Mouse (Mus musculus): ENCODE measurements around the gene Thbd. TPM values are rescaled to one million over a fixed set of nuclear protein-coding genes. Genes with fewer than 3 reads are reported as not detected.
A peak's percentile ranks its signal among the peaks of the same experiment; 100 is the strongest.

Gene Thbd
- polyA plus RNA-seq, 1 experiment from 2014 or later, result 15.9 TPM

DNA sequence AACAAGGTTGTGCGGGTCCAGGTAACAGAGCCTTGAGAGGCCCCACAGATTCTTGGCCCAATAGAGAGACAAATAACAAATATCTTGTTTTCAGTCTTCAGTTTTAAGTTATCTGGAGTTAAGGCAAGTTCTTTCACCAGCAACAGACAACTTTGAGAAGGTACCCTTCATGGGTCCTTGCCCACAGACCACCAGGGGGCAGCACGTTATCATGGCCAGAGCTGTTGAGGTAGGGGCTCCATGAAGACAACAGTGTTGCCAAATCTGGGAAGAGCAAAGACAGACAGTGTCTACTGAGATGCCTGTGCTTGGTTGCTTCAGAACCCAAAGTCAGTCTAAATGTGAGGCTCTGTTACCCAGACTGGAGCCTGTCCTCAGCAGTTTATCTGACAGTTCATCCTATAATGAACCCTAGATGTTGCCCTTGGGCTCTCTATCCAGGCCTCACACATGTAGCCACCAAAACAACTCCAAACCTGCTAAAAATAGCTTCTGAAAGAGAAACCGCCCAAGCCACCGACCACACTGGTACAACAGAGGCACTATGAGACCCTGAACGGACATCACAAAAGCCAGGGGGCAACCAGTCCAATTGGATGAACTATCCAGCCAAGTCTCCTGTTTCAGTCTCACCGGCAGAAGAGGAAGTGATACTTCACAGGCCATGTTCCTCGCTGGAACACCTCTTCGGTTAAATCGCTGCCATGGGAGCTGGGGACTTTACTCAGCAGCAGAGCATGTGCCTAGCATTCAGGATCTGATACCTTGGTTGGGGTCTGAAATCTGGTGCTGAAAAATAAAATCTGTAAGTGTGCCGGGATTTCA, 32.5 kb downstream of the Thbd start:
- H3K9me3 ChIP-seq (ENCODE audit: low read length), result no peaks in the 10 kb centered on the region
- no peak overlapping the region for H3K4me2 ChIP-seq (replicated peaks; ENCODE audit: low read depth, low read length)
- no peak overlapping the region for H3K4me3 ChIP-seq (ENCODE audit: low read length)
- no peaks in the 10 kb centered on the region for H3K27me3 ChIP-seq (ENCODE audit: insufficient read depth, low read length)
- 0 out of 2 replicates have a peak, but pooled peaks have one; percentile 54 for ATAC-seq (ENCODE audit: low FRiP score, low TSS enrichment)
- no peaks in the 10 kb centered on the region for H3K4me1 ChIP-seq (ENCODE audit: insufficient read depth, low read length)
- WGBS, result 75% methylated on average over 10 of the region's 10 CpGs
- H3K27ac ChIP-seq (ENCODE audit: low read length), result no peak overlapping the region
- no peak overlapping the region for H3K9ac ChIP-seq (replicated peaks; ENCODE audit: low read length)
- H3K36me3 ChIP-seq (ENCODE audit: insufficient read depth, low read length), result no peaks in the 10 kb centered on the region

DNA sequence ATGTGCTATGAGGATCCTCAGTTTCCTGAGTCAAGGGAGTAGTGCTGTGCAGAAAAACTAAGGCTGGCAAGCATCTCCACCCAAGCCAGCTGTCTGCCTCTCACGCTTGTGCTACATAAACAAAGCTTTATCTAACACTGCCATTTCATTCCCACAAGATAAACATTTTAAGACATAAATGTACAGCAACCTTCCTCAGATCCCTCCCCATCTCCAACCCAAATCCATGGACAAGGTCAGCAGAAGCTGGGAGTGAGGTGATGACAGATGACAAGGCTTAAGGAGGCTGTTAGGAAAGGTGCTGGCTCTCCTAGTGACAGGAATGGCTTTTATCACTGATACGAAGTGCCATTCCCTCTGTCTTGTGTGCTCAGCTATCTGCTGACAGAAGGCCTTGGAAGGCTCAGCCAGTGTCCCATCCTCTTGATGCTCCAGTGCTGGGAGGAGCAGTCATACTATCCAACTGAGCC, 34.4 kb downstream of the Thbd start:
- no peak overlapping the region for H3K9ac ChIP-seq (replicated peaks; ENCODE audit: low read length)
- no peaks in the 10 kb centered on the region for H3K4me1 ChIP-seq (ENCODE audit: insufficient read depth, low read length)
- H3K4me2 ChIP-seq (replicated peaks; ENCODE audit: low read depth, low read length), result no peak overlapping the region
- H3K4me3 ChIP-seq (ENCODE audit: low read length), result no peak overlapping the region
- 49% methylated on average over 2 of the region's 2 CpGs for WGBS
- no peaks in the 10 kb centered on the region for H3K36me3 ChIP-seq (ENCODE audit: insufficient read depth, low read length)
- H3K27me3 ChIP-seq (ENCODE audit: insufficient read depth, low read length), result no peaks in the 10 kb centered on the region
- H3K27ac ChIP-seq (ENCODE audit: low read length), result no peak overlapping the region
- H3K9me3 ChIP-seq (ENCODE audit: low read length), result no peaks in the 10 kb centered on the region
- ATAC-seq (ENCODE audit: low FRiP score, low TSS enrichment), result no peak

DNA sequence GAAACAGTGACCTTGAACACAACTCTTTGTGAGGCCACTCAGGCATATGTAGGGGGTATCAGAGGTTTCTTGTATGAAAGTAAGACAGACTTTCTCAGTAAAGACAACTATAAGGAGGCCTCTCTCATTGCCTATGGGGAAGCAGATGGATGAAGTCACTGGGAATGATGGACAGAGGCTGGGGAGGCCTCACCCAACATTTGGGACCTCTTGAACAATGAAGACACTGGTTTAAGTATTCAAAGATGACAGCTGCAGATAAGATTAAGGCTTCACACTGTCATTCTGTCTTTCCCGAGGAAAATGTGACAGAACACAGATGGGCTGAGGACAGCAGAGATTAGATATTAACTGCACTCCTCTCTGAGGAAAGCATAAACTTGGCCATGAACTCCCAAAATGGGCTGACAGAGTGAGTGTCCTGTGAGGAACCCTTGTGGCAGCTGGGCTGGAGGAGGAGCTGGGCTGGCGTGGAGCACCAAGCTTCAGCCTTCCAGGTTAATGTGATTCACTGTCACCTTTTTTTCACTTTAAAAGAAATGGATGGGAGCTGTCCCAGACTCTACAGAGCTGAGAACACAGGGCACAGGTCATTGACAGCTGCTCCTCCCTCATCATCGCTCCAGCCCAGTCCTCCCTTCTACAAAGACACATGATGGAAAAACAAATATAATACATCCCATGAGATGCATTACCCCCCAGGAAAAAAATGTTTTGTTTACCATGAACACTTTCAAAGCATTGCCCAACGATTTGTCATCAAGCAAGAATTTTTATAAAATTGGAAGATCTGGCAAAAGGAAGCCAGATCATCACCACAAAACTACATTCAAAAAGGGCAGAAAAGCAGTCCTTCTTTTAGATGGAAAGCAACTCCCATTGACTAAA, 36.0 kb downstream of the Thbd start:
- ATAC-seq (ENCODE audit: low FRiP score, low TSS enrichment), result peak; percentile 70; the same call in 1 of the 2 replicates
- 57% methylated on average over 4 of the region's 4 CpGs for WGBS
- Histone ChIP-seq H3K9ac (replicated peaks; ENCODE audit: low read length) (no peak overlapping the region), H3K27me3 (ENCODE audit: insufficient read depth, low read length) (no peaks in the 10 kb centered on the region), H3K4me1 (ENCODE audit: insufficient read depth, low read length) (no peaks in the 10 kb centered on the region), H3K4me2 (replicated peaks; ENCODE audit: low read depth, low read length) (no peak overlapping the region), H3K9me3 (ENCODE audit: low read length) (no peaks in the 10 kb centered on the region), H3K27ac (ENCODE audit: low read length) (no peak overlapping the region), H3K36me3 (ENCODE audit: insufficient read depth, low read length) (no peaks in the 10 kb centered on the region), H3K4me3 (ENCODE audit: low read length) (no peak overlapping the region)

DNA sequence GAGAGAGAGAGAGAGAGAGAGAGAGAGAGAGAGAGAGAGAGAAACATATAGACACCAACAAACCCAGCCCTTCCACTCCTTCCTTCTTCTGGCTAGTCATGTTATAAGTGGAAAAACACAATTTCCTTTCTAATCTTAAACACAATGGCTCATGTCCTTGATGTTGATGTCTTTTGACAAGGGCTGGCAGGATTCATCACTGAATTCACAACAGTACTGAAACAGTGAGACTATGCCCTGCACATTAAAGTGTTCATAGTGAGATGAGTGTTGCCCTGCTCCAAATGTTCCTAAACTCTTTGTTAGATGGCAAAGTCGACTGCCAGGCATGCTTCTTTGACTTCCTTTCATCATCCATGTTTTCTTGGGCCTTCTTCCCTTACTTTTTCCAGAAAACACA, 42.8 kb downstream of the Thbd start:
- Histone ChIP-seq H3K36me3 (ENCODE audit: insufficient read depth, low read length) (no peaks in the 10 kb centered on the region), H3K9me3 (ENCODE audit: low read length) (no peaks in the 10 kb centered on the region), H3K27me3 (ENCODE audit: insufficient read depth, low read length) (no peaks in the 10 kb centered on the region), H3K4me1 (ENCODE audit: insufficient read depth, low read length) (0 out of 2 replicates have a peak, but pooled peaks cover 2% of the 10 kb centered on the region), H3K27ac (ENCODE audit: low read length) (no peak overlapping the region), H3K4me2 (replicated peaks; ENCODE audit: low read depth, low read length) (no peak overlapping the region), H3K4me3 (ENCODE audit: low read length) (no peak overlapping the region), H3K9ac (replicated peaks; ENCODE audit: low read length) (no peak overlapping the region)
- ATAC-seq (ENCODE audit: low FRiP score, low TSS enrichment), result no peak
- WGBS, result 40% methylated on average over 1 of the region's 1 CpGs

DNA sequence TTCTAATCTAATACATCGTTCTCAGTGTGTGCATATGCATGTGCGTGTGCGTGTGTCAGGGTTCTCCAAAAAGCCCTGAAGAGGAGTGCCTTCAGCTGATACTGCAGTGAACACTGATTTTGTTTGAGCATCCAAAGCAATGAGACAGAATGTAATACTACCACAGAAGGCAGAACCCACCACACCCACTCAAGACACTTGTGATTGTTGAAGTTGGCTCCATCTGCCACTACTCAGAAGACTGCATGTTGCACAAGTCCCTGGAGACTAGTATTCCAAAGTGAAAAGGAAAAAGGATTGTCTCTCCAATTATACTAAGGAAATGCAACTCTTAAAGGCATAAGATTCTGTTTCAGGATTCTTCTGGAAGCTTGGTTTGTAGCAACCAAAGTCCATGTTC, 43.5 kb downstream of the Thbd start:
- Histone ChIP-seq H3K4me2 (replicated peaks; ENCODE audit: low read depth, low read length) (no peak overlapping the region), H3K4me3 (ENCODE audit: low read length) (no peak overlapping the region), H3K27ac (ENCODE audit: low read length) (no peak overlapping the region), H3K36me3 (ENCODE audit: insufficient read depth, low read length) (no peaks in the 10 kb centered on the region), H3K27me3 (ENCODE audit: insufficient read depth, low read length) (no peaks in the 10 kb centered on the region), H3K9me3 (ENCODE audit: low read length) (no peaks in the 10 kb centered on the region), H3K9ac (replicated peaks; ENCODE audit: low read length) (no peak overlapping the region), H3K4me1 (ENCODE audit: insufficient read depth, low read length) (0 out of 2 replicates have a peak, but pooled peaks cover 2% of the 10 kb centered on the region)
- WGBS, result 91% methylated on average over 3 of the region's 3 CpGs
- ATAC-seq (ENCODE audit: low FRiP score, low TSS enrichment), result no peak

DNA sequence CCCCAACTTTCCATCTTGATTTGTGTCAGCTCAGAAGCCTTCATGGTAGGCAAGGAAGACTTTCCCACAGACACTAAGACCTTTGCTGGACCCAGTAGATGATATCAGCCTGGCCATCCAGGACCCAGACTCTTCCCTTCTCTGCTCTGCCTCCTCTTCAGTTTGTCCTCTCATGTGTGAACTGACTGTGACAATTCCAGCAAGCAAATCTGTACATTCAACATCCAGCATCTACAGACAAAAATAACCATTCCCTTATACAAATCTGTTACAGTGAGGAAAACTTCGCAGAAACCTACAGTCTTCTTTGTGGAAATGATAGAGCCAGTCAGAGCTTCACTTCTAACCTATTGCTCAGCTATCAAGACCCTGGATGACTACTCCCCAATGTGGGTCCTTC, 50.8 kb downstream of the Thbd start:
- H3K9me3 ChIP-seq (ENCODE audit: low read length), result no peaks in the 10 kb centered on the region

More for the DNA sequence above, 50.8 kb downstream of the Thbd start:
- Histone ChIP-seq H3K4me2 (replicated peaks; ENCODE audit: low read depth, low read length) (no peak overlapping the region), H3K27ac (ENCODE audit: low read length) (no peak overlapping the region), H3K27me3 (ENCODE audit: insufficient read depth, low read length) (no peaks in the 10 kb centered on the region), H3K4me1 (ENCODE audit: insufficient read depth, low read length) (no peaks in the 10 kb centered on the region), H3K9ac (replicated peaks; ENCODE audit: low read length) (no peak overlapping the region), H3K36me3 (ENCODE audit: insufficient read depth, low read length) (no peaks in the 10 kb centered on the region), H3K4me3 (ENCODE audit: low read length) (no peak overlapping the region)
- ATAC-seq (ENCODE audit: low FRiP score, low TSS enrichment), result no peak
- WGBS, result 90% methylated on average over 1 of the region's 1 CpGs

Other genes starting within 250 kb of the Thbd start
- gene Sstr4, start 12.8 kb downstream of the Thbd start, polyA plus RNA-seq (2015; fragmentation: Nextera tagmentation; extraction: Ambion mirVana), result 0.15 and 0.72 TPM in 2 replicates
- 19.0 and 20.0 TPM in 2 replicates for gene Cd93, start 35.4 kb upstream of the Thbd start, polyA plus RNA-seq (2015; fragmentation: Nextera tagmentation; extraction: Ambion mirVana)